Mouse (Mus musculus): ENCODE results near the gene Rps27a. TPM values are rescaled to one million over a fixed set of nuclear protein-coding genes. Genes with fewer than 3 reads are reported as not detected.
A peak's percentile ranks its signal among the peaks of the same experiment; 100 is the strongest.

Gene Rps27a
- total and polyA plus RNA-seq, 3 experiments, result 560 to 2,403 (median 1,339) TPM

DNA sequence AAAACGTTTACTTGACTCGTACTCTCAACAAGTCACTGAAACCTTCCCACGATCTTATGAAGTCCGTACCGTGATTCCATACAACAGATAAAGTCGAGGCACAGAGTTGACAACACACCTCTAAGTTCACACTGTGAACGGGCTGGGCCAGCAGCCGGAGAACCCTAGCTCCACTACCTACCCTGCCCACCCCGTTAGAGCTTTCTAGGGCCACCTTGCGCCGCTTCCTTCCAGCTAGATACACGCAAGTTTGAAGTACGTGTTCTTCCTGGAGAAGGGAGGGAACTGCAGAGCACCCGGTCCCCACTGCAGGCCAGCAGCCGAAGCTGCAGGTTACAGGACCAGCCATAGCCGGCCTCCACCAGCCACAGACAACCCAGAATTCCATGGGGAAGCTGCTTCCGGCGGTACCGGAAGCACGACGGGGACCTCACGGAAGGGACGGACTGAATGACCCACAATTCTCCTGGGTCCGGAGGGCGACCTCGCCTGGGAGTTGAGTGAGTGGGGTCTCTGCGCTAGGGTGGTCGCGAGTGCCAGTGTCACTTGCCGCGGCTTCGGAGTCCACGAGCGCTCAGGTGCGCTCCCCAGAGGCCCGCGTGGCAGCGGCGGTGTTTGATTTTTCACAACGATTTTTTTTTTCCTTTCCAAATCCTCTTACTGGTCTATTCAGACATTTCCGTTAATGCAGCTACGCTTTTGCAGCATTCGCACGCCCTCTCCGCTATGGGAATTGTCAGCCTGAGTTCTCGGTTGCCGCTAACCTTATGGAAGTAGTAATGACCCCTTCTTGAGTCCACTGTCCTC lies 21.7 kb downstream of the Rps27a start, which contains the start of gene Mtif2 (continued):
- TF ChIP-seq POLR2A (IDR thresholded peaks at IDR 0.05; ENCODE audit: control insufficient read depth in 1 of 2, insufficient read depth in 1 of 2, low read depth in 1 of 2, low read length in 2 of 2, poor library complexity in 1 of 2), result peak; percentile 98 to 100
- no peak for TF ChIP-seq GABPA (IDR thresholded peaks at IDR 0.05; ENCODE audit: low read depth, low read length)
- peak; percentile 87 for TF ChIP-seq ELF1 (IDR thresholded peaks at IDR 0.05; ENCODE audit: low read depth, low read length)
- TF ChIP-seq UBTF (IDR thresholded peaks at IDR 0.05; ENCODE audit: borderline replicate concordance, insufficient read depth, low read depth, low read length), result 0 out of 2 replicates have a peak, but pooled peaks have one; percentile 55
- TF ChIP-seq JUND (IDR thresholded peaks at IDR 0.05; ENCODE audit: low read depth, low read length), result no peak
- TF ChIP-seq E2F4 (IDR thresholded peaks at IDR 0.05; ENCODE audit: borderline replicate concordance, low read depth, low read length), result no peak; the same call in 1 of the 2 replicates
- TF ChIP-seq USF1 (IDR thresholded peaks at IDR 0.05; ENCODE audit: low read depth, low read length), result peak; percentile 33; the same call in 1 of the 2 replicates
- TF ChIP-seq GATA1 (IDR thresholded peaks at IDR 0.05; ENCODE audit: low read depth, low read length), result 0 out of 2 replicates have a peak, but pooled peaks have one; percentile 6
- TF ChIP-seq MYB (IDR thresholded peaks at IDR 0.05; ENCODE audit: low read depth, low read length), result peak; percentile 29; the same call in 1 of the 2 replicates
- peak; percentile 81 for TF ChIP-seq MAZ (IDR thresholded peaks at IDR 0.05; ENCODE audit: low read depth, low read length)
- TF ChIP-seq TBP (IDR thresholded peaks at IDR 0.05; ENCODE audit: low read depth, low read length), result peak; percentile 93
- no peak; the same call in 1 of the 2 replicates for TF ChIP-seq RAD21 (IDR thresholded peaks at IDR 0.05; ENCODE audit: low read depth, low read length)
- peak; percentile 99 for TF ChIP-seq NELFE (IDR thresholded peaks at IDR 0.05; ENCODE audit: low read depth, low read length)
- TF ChIP-seq MXI1 (IDR thresholded peaks at IDR 0.05; ENCODE audit: low read depth, low read length), result peak; percentile 87; the same call in 1 of the 2 replicates
- TF ChIP-seq ETS1 (IDR thresholded peaks at IDR 0.05; ENCODE audit: low read depth, low read length), result peak; percentile 68
- peak; percentile 80 for TF ChIP-seq TCF12 (IDR thresholded peaks at IDR 0.05; ENCODE audit: low read depth, low read length)

DNA sequence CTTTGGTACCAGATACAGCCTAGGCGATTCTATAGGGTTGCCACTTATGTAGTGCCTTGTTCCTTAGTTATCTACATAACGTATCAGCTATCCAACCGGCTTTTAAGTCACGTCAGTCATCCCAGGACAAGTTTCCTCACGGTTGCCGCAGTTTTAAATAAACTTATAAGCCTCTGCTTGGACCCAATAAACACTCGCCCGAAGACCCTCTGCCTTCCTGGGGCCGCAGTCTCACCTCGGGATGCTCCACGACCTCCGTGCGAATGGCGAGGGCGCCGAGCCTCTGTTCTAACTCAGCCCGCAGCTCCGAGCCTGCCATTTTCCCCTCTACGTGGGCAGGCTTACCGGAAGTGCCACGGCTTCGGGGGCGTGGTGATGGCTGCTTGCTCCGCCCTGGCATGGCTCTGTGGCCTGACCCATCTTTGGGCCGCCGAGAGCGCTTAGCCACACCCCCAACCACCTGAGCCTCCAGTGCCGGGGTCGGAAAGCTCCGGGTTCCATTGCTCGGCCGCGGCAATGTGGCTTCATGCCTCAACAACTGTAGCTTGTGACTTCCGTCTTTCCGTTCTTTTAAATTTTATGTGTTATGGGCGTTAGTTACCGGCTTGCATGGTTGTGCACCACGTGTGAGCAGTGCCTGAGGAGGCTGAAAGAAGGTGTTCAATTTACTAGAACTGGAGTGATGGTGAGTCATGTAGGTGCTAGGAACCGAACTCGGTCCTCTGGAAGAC lies 33.1 kb downstream of the Rps27a start, which contains the start of gene Prorsd1:
Gene Prorsd1 (minus strand): TSS at position 352 of the 731 bp plus-strand sequence.
- H3K9ac ChIP-seq (ENCODE audit: control insufficient read depth, low read depth, low read length, poor library complexity, severe bottlenecking), result peak within 1 kb of the TSS; percentile 95
- no peaks in the 10 kb centered on the region for H3K9me3 ChIP-seq (replicated peaks; ENCODE audit: insufficient read depth, low read length)
- DNase-seq (ENCODE audit: low read depth, low spot score), result peak; percentile 99
- peaks cover 18% of the 10 kb centered on the region for H3K79me2 ChIP-seq (ENCODE audit: control insufficient read depth, insufficient read depth, low read length, poor library complexity)
- peak within 1 kb of the TSS; percentile 100 for H3K27ac ChIP-seq (ENCODE audit: control insufficient read depth, low read depth, low read length)
- peaks cover 10 to 13% of the 10 kb centered on the region in 2 experiments for H3K4me1 ChIP-seq (ENCODE audit: control insufficient read depth in 1 of 2, insufficient read depth in 2 of 2, low read length in 2 of 2)
- no peaks in the 10 kb centered on the region for H3K27me3 ChIP-seq (ENCODE audit: control insufficient read depth in 1 of 2, insufficient read depth in 2 of 2, low read length in 2 of 2)
- peaks cover 16 to 35% of the 10 kb centered on the region in 2 experiments for H3K36me3 ChIP-seq (ENCODE audit: control insufficient read depth in 1 of 2, insufficient read depth in 2 of 2, low read length in 2 of 2)
- H3K4me3 ChIP-seq (ENCODE audit: control insufficient read depth in 1 of 2, insufficient read depth in 1 of 2, low read depth in 2 of 2, low read length in 2 of 2), result peak within 1 kb of the TSS; percentile 82 to 92
- no peak for TF ChIP-seq UBTF (IDR thresholded peaks at IDR 0.05; ENCODE audit: borderline replicate concordance, insufficient read depth, low read depth, low read length)
- peak; percentile 56 for TF ChIP-seq TCF12 (IDR thresholded peaks at IDR 0.05; ENCODE audit: low read depth, low read length)
- TF ChIP-seq MXI1 (IDR thresholded peaks at IDR 0.05; ENCODE audit: low read depth, low read length), result peak; percentile 95
- TF ChIP-seq NELFE (IDR thresholded peaks at IDR 0.05; ENCODE audit: low read depth, low read length), result peak; percentile 96
- TF ChIP-seq E2F4 (IDR thresholded peaks at IDR 0.05; ENCODE audit: borderline replicate concordance, low read depth, low read length), result no peak
- no peak for TF ChIP-seq TAL1 (IDR thresholded peaks at IDR 0.05; ENCODE audit: low read length)
- peak; percentile 95 for TF ChIP-seq ZMIZ1 (IDR thresholded peaks at IDR 0.05; ENCODE audit: low read depth, low read length)
- TF ChIP-seq POLR2AphosphoS5 (IDR thresholded peaks at IDR 0.05; ENCODE audit: borderline replicate concordance, low read depth, low read length), result peak; percentile 75; the same call in 1 of the 2 replicates
- TF ChIP-seq BHLHE40 (IDR thresholded peaks at IDR 0.05; ENCODE audit: borderline replicate concordance, low read depth, low read length), result peak; percentile 92
- no peak for TF ChIP-seq ZNF384 (IDR thresholded peaks at IDR 0.05; ENCODE audit: low read depth, low read length)
- TF ChIP-seq CHD1 (IDR thresholded peaks at IDR 0.05; ENCODE audit: low read depth, low read length), result no peak
- no peak for TF ChIP-seq CHD2 (IDR thresholded peaks at IDR 0.05; ENCODE audit: low read length)
- peak; percentile 99 for TF ChIP-seq POLR2AphosphoS2 (IDR thresholded peaks at IDR 0.05; ENCODE audit: low read length)
- TF ChIP-seq SIN3A (IDR thresholded peaks at IDR 0.05; ENCODE audit: low read length), result peak; percentile 90
- peak; percentile 73 for TF ChIP-seq GATA1 (IDR thresholded peaks at IDR 0.05; ENCODE audit: low read depth, low read length)
- TF ChIP-seq ZC3H11A (IDR thresholded peaks at IDR 0.05; ENCODE audit: low read depth, low read length), result no peak
- TF ChIP-seq EP300 (IDR thresholded peaks at IDR 0.05; ENCODE audit: low read depth in 1 of 2, low read length in 2 of 2), result peak in 1 of 2 experiments; percentile 30
- TF ChIP-seq TBP (IDR thresholded peaks at IDR 0.05; ENCODE audit: low read depth, low read length), result peak; percentile 84
- TF ChIP-seq SMC3 (IDR thresholded peaks at IDR 0.05; ENCODE audit: low read depth, low read length), result no peak
- peak; percentile 91 for TF ChIP-seq USF1 (IDR thresholded peaks at IDR 0.05; ENCODE audit: low read depth, low read length)
- TF ChIP-seq NRF1 (IDR thresholded peaks at IDR 0.05; ENCODE audit: insufficient read depth, low read depth, low read length, poor library complexity, severe bottlenecking), result no peak
- TF ChIP-seq RCOR1 (IDR thresholded peaks at IDR 0.05; ENCODE audit: low read depth, low read length), result no peak
- TF ChIP-seq MYB (IDR thresholded peaks at IDR 0.05; ENCODE audit: low read depth, low read length), result peak; percentile 64
